Comparison of ENCODE assay signal across 8 mouse cellular contexts in genomic region chr6:49208297-49208930, GRCm38 (mm10). TPM values are rescaled to one million over a fixed set of nuclear protein-coding genes. Genes with fewer than 3 reads are reported as not detected.
DNase-seq lines count a peak whose midpoint lies in the region; ATAC-seq and TF ChIP-seq lines count a peak whose summit lies in the region.

No protein-coding gene starts in this region.

- no peak for DNase-seq in left cerebral cortex, adult 2 months (ENCODE audit: extremely low spot score in 1 of 2, low spot score in 2 of 2)
- DNase-seq in left cerebral cortex, adult 8-10 months (ENCODE audit: low spot score in 2 of 2): no peak
- no peak for DNase-seq in intestine, embryonic 14.5 days (ENCODE audit: low spot score)
- DNase-seq in cerebellum, postnatal 4 days (ENCODE audit: low spot score in 2 of 2): no peak
- DNase-seq in ovary, postnatal 36 days (ENCODE audit: low spot score): no peak
- no peak for DNase-seq in embryo, embryonic 11 days

- intact Hi-C loops in left cerebral cortex, adult 2 months (cut with DNase I): loop anchor here (1.0 to 5.0 kb wide), 2 partner anchors 136 to 151 kb away; partner anchors contain the start of gene Malsu1

- H3K4me1 ChIP-seq in intestine, embryonic 14.5 days (replicated peaks; ENCODE audit: control insufficient read depth, insufficient read depth, low read length): peaks cover 32% of the 10 kb centered on the region
- peaks cover 46% of the 10 kb centered on the region for H3K4me1 ChIP-seq in neural tube, embryonic 15.5 days

- no peaks in the 10 kb centered on the region for H3K27me3 ChIP-seq in intestine, embryonic 14.5 days (replicated peaks; ENCODE audit: control insufficient read depth, insufficient read depth, low read length)
- H3K27me3 ChIP-seq in neural tube, embryonic 15.5 days (replicated peaks): no peaks in the 10 kb centered on the region

- peaks cover 34% of the 10 kb centered on the region for H3K36me3 ChIP-seq in intestine, embryonic 14.5 days (ENCODE audit: control insufficient read depth, insufficient read depth, low read length)
- peaks cover 5% of the 10 kb centered on the region; the same call in 1 of the 2 replicates for H3K36me3 ChIP-seq in neural tube, embryonic 15.5 days

- no peaks in the 10 kb centered on the region for H3K9me3 ChIP-seq in intestine, embryonic 14.5 days (ENCODE audit: control insufficient read depth, low read length)
- no peaks in the 10 kb centered on the region for H3K9me3 ChIP-seq in neural tube, embryonic 15.5 days (replicated peaks)

- H3K27ac ChIP-seq in left cerebral cortex, adult 2 months: no peak overlapping the region
- peak overlapping the region; percentile 57 for H3K27ac ChIP-seq in intestine, embryonic 14.5 days (ENCODE audit: low read depth)
- no peak overlapping the region for H3K27ac ChIP-seq in neural tube, embryonic 15.5 days (replicated peaks)

- H3K4me3 ChIP-seq in left cerebral cortex, adult 2 months: no peak overlapping the region
- H3K4me3 ChIP-seq in intestine, embryonic 14.5 days (ENCODE audit: low read depth, low read length): no peak overlapping the region; the same call in 1 of the 2 replicates
- H3K4me3 ChIP-seq in neural tube, embryonic 15.5 days (replicated peaks): no peak overlapping the region

- TF ChIP-seq CTCF in left cerebral cortex, adult 2 months (IDR thresholded peaks at IDR 0.05): peak; percentile 36

- H3K9ac ChIP-seq in intestine, embryonic 14.5 days (ENCODE audit: low read length): no peak overlapping the region
- no peak overlapping the region for H3K9ac ChIP-seq in neural tube, embryonic 15.5 days (replicated peaks)

- WGBS in intestine, embryonic 14.5 days: 38% methylated on average over 8 of the region's 8 CpGs
- WGBS in neural tube, embryonic 15.5 days: 70% methylated on average over 8 of the region's 8 CpGs

- peak; percentile 67 for ATAC-seq in common myeloid progenitor, adult 5-6 weeks (replicated peaks; ENCODE audit: low read depth, poor library complexity, severe bottlenecking)
- no peak for ATAC-seq in intestine, embryonic 14.5 days (replicated peaks; ENCODE audit: low FRiP score, low TSS enrichment, low read depth)
- ATAC-seq in neural tube, embryonic 15.5 days (ENCODE audit: low FRiP score): no peak

- peak overlapping the region; percentile 25; the same call in 1 of the 2 replicates for H3K4me2 ChIP-seq in intestine, embryonic 14.5 days (ENCODE audit: low read length)
- peak overlapping the region; percentile 4; the same call in 1 of the 2 replicates for H3K4me2 ChIP-seq in neural tube, embryonic 15.5 days

RNA-seq across cellular contexts. Expression of gene Igf2bp3, which starts 6.3 kb away (rescaled TPM):
- under 1 TPM in 1 of 2 experiments, not detected in 1; 0.35 TPM for total RNA-seq in left cerebral cortex, adult 2 months (2021)
- not detected for total RNA-seq in left cerebral cortex, adult 8-10 months (2022)
- 0.18 and 0.19 TPM in 2 replicates for total RNA-seq in common myeloid progenitor, adult 5-6 weeks (2017)
- 105 and 111 TPM in 2 replicates for polyA plus RNA-seq in intestine, embryonic 14.5 days (2014; fragmentation: Nextera tagmentation; extraction: Ambion mirVana)
- polyA plus RNA-seq in neural tube, embryonic 15.5 days (2015; fragmentation: Nextera tagmentation; extraction: Ambion mirVana): 18.8 and 29.9 TPM in 2 replicates

RNA-seq across cellular contexts. Expression of gene Tra2a, which starts 55.4 kb away (rescaled TPM):
- total RNA-seq in left cerebral cortex, adult 2 months (2021): 10 to 100 TPM; 75.5 to 90.0 TPM
- 10 to 100 TPM; 45.2 to 57.3 (median 55.6) TPM for total RNA-seq in left cerebral cortex, adult 8-10 months (2022)
- total RNA-seq in common myeloid progenitor, adult 5-6 weeks (2017): 160 and 162 TPM in 2 replicates
- 45.6 and 45.9 TPM in 2 replicates for polyA plus RNA-seq in intestine, embryonic 14.5 days (2014; fragmentation: Nextera tagmentation; extraction: Ambion mirVana)
- polyA plus RNA-seq in neural tube, embryonic 15.5 days (2015; fragmentation: Nextera tagmentation; extraction: Ambion mirVana): 102 and 109 TPM in 2 replicates
